Mouse (Mus musculus) ovary, postnatal 14 days (tissue): ENCODE data around the gene Ciao2a.

ENCODE experiments used
- DNase-seq: peaks from one replicate; pipeline ENCODE4 v3.0.0; 2022; ENCODE audit warnings: low spot score

The Ciao2a gene

GRCm38 (mm10) chr9:66162995-66163394 is 36.6 kb downstream of the Ciao2a start:
- DNase-seq: no peak

GRCm38 (mm10) chr9:66167222-66167621 is 40.8 kb downstream of the Ciao2a start:
- no peak for DNase-seq

GRCm38 (mm10) chr9:66168233-66168632 is 41.8 kb downstream of the Ciao2a start:
- DNase-seq: no peak

GRCm38 (mm10) chr9:66170506-66170905 is 44.1 kb downstream of the Ciao2a start:
- no peak for DNase-seq

GRCm38 (mm10) chr9:66171275-66171921 is 45.0 kb downstream of the Ciao2a start:
- no peak for DNase-seq

GRCm38 (mm10) chr9:66173316-66173855 is 47.0 kb downstream of the Ciao2a start:
- DNase-seq: no peak

- no peak for DNase-seq
These were observed 48.6 kb downstream of the Ciao2a start for GRCm38 (mm10) chr9:66174985-66175384.

GRCm38 (mm10) chr9:66177975-66178374 is 51.6 kb downstream of the Ciao2a start:
- no peak for DNase-seq

- DNase-seq: no peak
These were observed 53.4 kb downstream of the Ciao2a start for GRCm38 (mm10) chr9:66179795-66180194.

- no peak for DNase-seq
These were observed 54.9 kb downstream of the Ciao2a start for GRCm38 (mm10) chr9:66181126-66181825.

- no peak for DNase-seq
These were observed 55.6 kb downstream of the Ciao2a start for GRCm38 (mm10) chr9:66181826-66182678.

GRCm38 (mm10) chr9:66182679-66182993 is 56.2 kb downstream of the Ciao2a start:
- no peak for DNase-seq

GRCm38 (mm10) chr9:66183023-66183422 is 56.6 kb downstream of the Ciao2a start:
- DNase-seq: no peak

- DNase-seq: no peak
These were observed 58.2 kb downstream of the Ciao2a start for GRCm38 (mm10) chr9:66184572-66184971.

GRCm38 (mm10) chr9:66186426-66186825 is 60.0 kb downstream of the Ciao2a start:
- DNase-seq: no peak
